Mouse (Mus musculus) adrenal gland, adult 18-20 months (tissue): ENCODE measurements around the gene Slc38a2. TPM values are rescaled to one million over a fixed set of nuclear protein-coding genes. Genes with fewer than 3 reads are reported as not detected.

Source experiments
- DNase-seq, 2 experiments: peaks; one replicate each; pipeline ENCODE4 v3.0.0; 2021 to 2022; ENCODE audit warnings: low spot score in 2 of 2
- total RNA-seq, 2 experiments: library from RNA; stranded (reverse); gene quantifications; 1 replicate in 1 of 2; 2 replicates in 1 of 2; pipeline ENCODE4 v1.2.3; 2021

Slc38a2 gene
- total RNA-seq, 2 experiments from 2014 or later = 103 to 210 TPM

- no peak for DNase-seq
These were observed 22.7 kb upstream of the Slc38a2 start for GRCm38 (mm10) chr15:96722228-96722627.

- DNase-seq = no peak
These were observed 20.6 kb upstream of the Slc38a2 start for GRCm38 (mm10) chr15:96720146-96720545.

- DNase-seq = no peak
These were observed 18.9 kb upstream of the Slc38a2 start for GRCm38 (mm10) chr15:96718466-96718865.

- no peak for DNase-seq
These were observed 17.7 kb upstream of the Slc38a2 start for GRCm38 (mm10) chr15:96717181-96717580.

GRCm38 (mm10) chr15:96716371-96716770, 16.8 kb upstream of the Slc38a2 start:
- DNase-seq = no peak

GRCm38 (mm10) chr15:96715692-96716080, 16.2 kb upstream of the Slc38a2 start:
- DNase-seq = no peak

GRCm38 (mm10) chr15:96715079-96715691, 15.7 kb upstream of the Slc38a2 start:
- no peak for DNase-seq

- no peak for DNase-seq
These were observed 15.1 kb upstream of the Slc38a2 start for GRCm38 (mm10) chr15:96714676-96715016.

GRCm38 (mm10) chr15:96713758-96714675, 14.5 kb upstream of the Slc38a2 start:
- DNase-seq = no peak

GRCm38 (mm10) chr15:96712338-96712737, 12.8 kb upstream of the Slc38a2 start:
- DNase-seq = no peak

- DNase-seq = no peak
These were observed 12.1 kb upstream of the Slc38a2 start for GRCm38 (mm10) chr15:96711664-96712063.

GRCm38 (mm10) chr15:96710352-96711114, 11.0 kb upstream of the Slc38a2 start:
- no peak for DNase-seq

GRCm38 (mm10) chr15:96709491-96710351, 10.2 kb upstream of the Slc38a2 start:
- peak; percentile 99 for DNase-seq

GRCm38 (mm10) chr15:96708976-96709490, 9.5 kb upstream of the Slc38a2 start:
- DNase-seq = no peak

GRCm38 (mm10) chr15:96708428-96708827, 8.9 kb upstream of the Slc38a2 start:
- DNase-seq = no peak

GRCm38 (mm10) chr15:96707936-96708335, 8.4 kb upstream of the Slc38a2 start:
- no peak for DNase-seq

GRCm38 (mm10) chr15:96702466-96703031, 3.0 kb upstream of the Slc38a2 start:
- DNase-seq = no peak

GRCm38 (mm10) chr15:96700766-96701165, 1.2 kb upstream of the Slc38a2 start:
- DNase-seq = no peak

- peak; percentile 88 to 92 for DNase-seq
These were observed 677 bp downstream of the Slc38a2 start for GRCm38 (mm10) chr15:96698658-96699448.
